In the genomic region with DNA sequence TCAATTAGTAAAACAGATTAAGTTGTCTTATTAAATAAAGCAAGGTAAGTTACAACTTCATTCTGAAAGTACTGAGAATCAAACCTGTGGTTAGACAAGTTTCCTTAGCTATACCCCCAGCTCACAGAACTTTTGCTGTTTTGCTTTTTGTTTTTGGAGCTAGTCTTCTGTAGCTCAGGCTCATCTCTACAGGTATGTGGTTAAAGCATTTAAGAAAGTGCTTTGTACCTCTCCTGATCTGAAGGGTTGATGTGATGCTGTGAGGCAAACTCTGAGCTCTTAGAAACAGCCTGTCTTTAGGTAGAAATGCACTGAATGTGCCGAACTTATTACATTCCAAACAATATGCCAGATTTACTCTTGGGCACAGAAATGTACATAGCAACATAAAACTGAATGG, we compare ENCODE assay signal across 11 mouse cellular contexts. TPM values are rescaled to one million over a fixed set of nuclear protein-coding genes. Genes with fewer than 3 reads are reported as not detected.
DNase-seq lines count a peak whose midpoint lies in the region; ATAC-seq and TF ChIP-seq lines count a peak whose summit lies in the region.
"Had no signal": no experiment of that assay in that cellular context is flagged by ENCODE, and none has a peak within 500 bp of the region (broad histone marks: within the 10 kb centered on the region; RNA-seq: fewer than 3 reads in every experiment).

No protein-coding gene starts in this region.

- H3K4me1 ChIP-seq in heart, embryonic 12.5 days (replicated peaks), result peaks cover 22% of the 10 kb centered on the region
- peaks cover 4% of the 10 kb centered on the region; the same call in 1 of the 2 replicates for H3K4me1 ChIP-seq in lung, postnatal 0 days (ENCODE audit: insufficient read depth, low read depth, low read length)
- H3K4me1 ChIP-seq in limb, embryonic 12.5 days (replicated peaks), result peaks cover 27% of the 10 kb centered on the region
- H3K4me1 ChIP-seq in stomach, postnatal 0 days (replicated peaks; ENCODE audit: control insufficient read depth, insufficient read depth), result peaks cover 2% of the 10 kb centered on the region; the same call in 1 of the 2 replicates

- H3K27ac ChIP-seq in heart, embryonic 12.5 days (ENCODE audit: poor library complexity, severe bottlenecking), result no peak overlapping the region
- H3K27ac ChIP-seq in lung, postnatal 0 days (ENCODE audit: low read length), result no peak overlapping the region
- no peak overlapping the region for H3K27ac ChIP-seq in limb, embryonic 12.5 days
- no peak overlapping the region for H3K27ac ChIP-seq in stomach, postnatal 0 days (replicated peaks)

- H3K4me2 ChIP-seq in heart, embryonic 12.5 days, result 0 out of 2 replicates have a peak overlapping the region, but pooled peaks have one; percentile 16
- peak overlapping the region; percentile 89; the same call in 1 of the 2 replicates for H3K4me2 ChIP-seq in lung, postnatal 0 days (replicated peaks; ENCODE audit: low read depth, low read length)
- peak overlapping the region; percentile 82 for H3K4me2 ChIP-seq in limb, embryonic 12.5 days
- peak overlapping the region; percentile 88; the same call in 1 of the 2 replicates for H3K4me2 ChIP-seq in stomach, postnatal 0 days (replicated peaks; ENCODE audit: low read depth)

- H3K4me3 ChIP-seq in heart, embryonic 12.5 days, result no peak overlapping the region
- no peak overlapping the region for H3K4me3 ChIP-seq in lung, postnatal 0 days (ENCODE audit: low read depth, low read length)
- H3K4me3 ChIP-seq in limb, embryonic 12.5 days (replicated peaks), result peak overlapping the region; percentile 93; the same call in 1 of the 2 replicates
- H3K4me3 ChIP-seq in stomach, postnatal 0 days (ENCODE audit: low read depth, low read length), result no peak overlapping the region
- H3K4me3 ChIP-seq: megakaryocyte, embryonic 14.5 days had no signal

- intact Hi-C loops in gastrocnemius, postnatal 36 days (cut with DNase I), result loop anchor here (5.0 kb wide), 1 partner anchor 61 kb away; a partner anchor contains a TSS

- no peak for ATAC-seq in heart, embryonic 12.5 days (ENCODE audit: insufficient number of reproducible peaks, low FRiP score)
- no peak for ATAC-seq in lung, postnatal 0 days
- no peak for ATAC-seq in limb, embryonic 12.5 days (ENCODE audit: insufficient number of reproducible peaks, insufficient read depth, low FRiP score, low TSS enrichment, low read depth)
- no peak for ATAC-seq in stomach, postnatal 0 days (ENCODE audit: low FRiP score, low TSS enrichment)

- no peaks in the 10 kb centered on the region for H3K9me3 ChIP-seq in heart, embryonic 12.5 days (replicated peaks)
- H3K9me3 ChIP-seq in lung, postnatal 0 days (ENCODE audit: low read length), result no peaks in the 10 kb centered on the region
- no peaks in the 10 kb centered on the region for H3K9me3 ChIP-seq in limb, embryonic 12.5 days
- no peaks in the 10 kb centered on the region for H3K9me3 ChIP-seq in stomach, postnatal 0 days (ENCODE audit: control insufficient read depth, low read length)

- WGBS in heart, embryonic 12.5 days, result 71% methylated on average over 1 of the region's 1 CpGs
- 45% methylated on average over 1 of the region's 1 CpGs for WGBS in lung, postnatal 0 days
- WGBS in limb, embryonic 12.5 days, result 82% methylated on average over 1 of the region's 1 CpGs
- 42% methylated on average over 1 of the region's 1 CpGs for WGBS in stomach, postnatal 0 days

- H3K36me3 ChIP-seq in heart, embryonic 12.5 days, result 0 out of 2 replicates have a peak, but pooled peaks cover 5% of the 10 kb centered on the region
- H3K36me3 ChIP-seq in lung, postnatal 0 days (ENCODE audit: insufficient read depth, low read length), result no peaks in the 10 kb centered on the region
- peaks cover 6% of the 10 kb centered on the region; the same call in 1 of the 2 replicates for H3K36me3 ChIP-seq in limb, embryonic 12.5 days
- H3K36me3 ChIP-seq in stomach, postnatal 0 days (ENCODE audit: control insufficient read depth, insufficient read depth, low read length), result no peaks in the 10 kb centered on the region

- no peak for DNase-seq in heart, adult 9 months (ENCODE audit: low spot score in 2 of 2)
- DNase-seq in lung, postnatal 0 days (ENCODE audit: low spot score), result no peak
- DNase-seq in lung, postnatal 10 days, result no peak
- DNase-seq in stomach, postnatal 0 days (ENCODE audit: low spot score), result no peak
- DNase-seq in cerebellum, postnatal 10 days, result no peak
- no peak for DNase-seq in gastrocnemius, postnatal 36 days
- DNase-seq: cerebellum, adult 11 months; kidney, adult 11 months had no signal

- no peak for TF ChIP-seq CTCF in lung, postnatal 0 days (IDR thresholded peaks at IDR 0.05)
- no peak for TF ChIP-seq CTCF in stomach, postnatal 0 days (IDR thresholded peaks at IDR 0.05; ENCODE audit: low read depth)

- no peak overlapping the region for H3K9ac ChIP-seq in heart, embryonic 12.5 days
- H3K9ac ChIP-seq in lung, postnatal 0 days (replicated peaks; ENCODE audit: low read depth), result no peak overlapping the region
- no peak overlapping the region for H3K9ac ChIP-seq in limb, embryonic 12.5 days (replicated peaks)
- H3K9ac ChIP-seq in stomach, postnatal 0 days (ENCODE audit: low read length), result no peak overlapping the region

- no peaks in the 10 kb centered on the region for H3K27me3 ChIP-seq in heart, embryonic 12.5 days (replicated peaks)
- no peaks in the 10 kb centered on the region for H3K27me3 ChIP-seq in lung, postnatal 0 days (replicated peaks; ENCODE audit: insufficient read depth, low read length)
- H3K27me3 ChIP-seq in limb, embryonic 12.5 days, result no peaks in the 10 kb centered on the region
- no peaks in the 10 kb centered on the region for H3K27me3 ChIP-seq in stomach, postnatal 0 days (ENCODE audit: control insufficient read depth, insufficient read depth, low read length)

- TF ChIP-seq EP300 in lung, postnatal 0 days (IDR thresholded peaks at IDR 0.05), result no peak
- TF ChIP-seq EP300 in stomach, postnatal 0 days (optimal IDR thresholded peaks at IDR 0.05), result no peak

RNA-seq across cellular contexts. Expression of a gene that starts 1.9 kb away (rescaled TPM):
- polyA plus RNA-seq in heart, embryonic 12.5 days (2016; fragmentation: Nextera tagmentation; extraction: Ambion mirVana), result 20.5 and 26.3 TPM in 2 replicates
- 12.7 and 17.1 TPM in 2 replicates for polyA plus RNA-seq in lung, postnatal 0 days (2015; fragmentation: Nextera tagmentation; extraction: Ambion mirVana)
- polyA plus RNA-seq in limb, embryonic 12.5 days (2016; fragmentation: Nextera tagmentation; extraction: Ambion mirVana), result 36.5 and 38.5 TPM in 2 replicates
- 12.0 and 12.1 TPM in 2 replicates for polyA plus RNA-seq in stomach, postnatal 0 days (2015; fragmentation: Nextera tagmentation; extraction: Ambion mirVana)
- total RNA-seq in gastrocnemius, postnatal 36 days (2021), result 1 to 10 TPM; 7.1 to 7.6 TPM

Comparison
In these comparisons a context has a peak if more than half of its experiments do, and no peak if none do; other contexts are left out.
1. H3K4me2 ChIP-seq: peak in every context shown above with its lines; median percentile 89 in lung, postnatal 0 days; 88 in stomach, postnatal 0 days; 82 in limb, embryonic 12.5 days; 16 in heart, embryonic 12.5 days.